Mouse (Mus musculus): Measurements from ENCODE around the gene Narfl. TPM values are rescaled to one million over a fixed set of nuclear protein-coding genes. Genes with fewer than 3 reads are reported as not detected.

Gene Narfl
- polyA plus RNA-seq, 1 experiment from 2014 or later: 23.8 TPM

GRCm38 (mm10) chr17:25825311-25825710 lies 51.7 kb downstream of the Narfl start:
- H3K4me1 ChIP-seq (ENCODE audit: insufficient read depth, low read depth, low read length): peaks cover 21% of the 10 kb centered on the region; the same call in 1 of the 2 replicates
- no peak overlapping the region for H3K9ac ChIP-seq (replicated peaks; ENCODE audit: low read depth)
- DNase-seq (ENCODE audit: low spot score) (no peak), ATAC-seq (no peak)
- H3K27ac ChIP-seq (ENCODE audit: low read length): no peak overlapping the region
- H3K9me3 ChIP-seq (ENCODE audit: low read length): no peaks in the 10 kb centered on the region
- WGBS: 86% methylated on average over 6 of the region's 6 CpGs
- no peak overlapping the region for H3K4me3 ChIP-seq (ENCODE audit: low read depth, low read length)
- no peaks in the 10 kb centered on the region for H3K27me3 ChIP-seq (replicated peaks; ENCODE audit: insufficient read depth, low read length)
- H3K36me3 ChIP-seq (ENCODE audit: insufficient read depth, low read length): 0 out of 2 replicates have a peak, but pooled peaks cover 6% of the 10 kb centered on the region
- no peak overlapping the region for H3K4me2 ChIP-seq (replicated peaks; ENCODE audit: low read depth, low read length)
- TF ChIP-seq EP300 (IDR thresholded peaks at IDR 0.05) (no peak), CTCF (IDR thresholded peaks at IDR 0.05) (no peak)

- WGBS: 95% methylated on average over 26 of the region's 27 CpGs
- ATAC-seq: no peak
- Histone ChIP-seq H3K9ac (replicated peaks; ENCODE audit: low read depth) (no peak overlapping the region), H3K27me3 (replicated peaks; ENCODE audit: insufficient read depth, low read length) (no peaks in the 10 kb centered on the region), H3K27ac (ENCODE audit: low read length) (no peak overlapping the region), H3K4me2 (replicated peaks; ENCODE audit: low read depth, low read length) (no peak overlapping the region), H3K36me3 (ENCODE audit: insufficient read depth, low read length) (0 out of 2 replicates have a peak, but pooled peaks cover 11% of the 10 kb centered on the region), H3K9me3 (ENCODE audit: low read length) (no peaks in the 10 kb centered on the region), H3K4me3 (ENCODE audit: low read depth, low read length) (no peak overlapping the region), H3K4me1 (ENCODE audit: insufficient read depth, low read depth, low read length) (peaks cover 22% of the 10 kb centered on the region; the same call in 1 of the 2 replicates)
- no peak for DNase-seq (ENCODE audit: low spot score)
- TF ChIP-seq EP300 (IDR thresholded peaks at IDR 0.05): no peak
- no peak for TF ChIP-seq CTCF (IDR thresholded peaks at IDR 0.05)
These were observed 52.5 kb downstream of the Narfl start for GRCm38 (mm10) chr17:25825984-25826570.

GRCm38 (mm10) chr17:25827011-25827410 lies 53.4 kb downstream of the Narfl start:
- H3K9ac ChIP-seq (replicated peaks; ENCODE audit: low read depth): no peak overlapping the region
- no peak overlapping the region for H3K4me3 ChIP-seq (ENCODE audit: low read depth, low read length)
- TF ChIP-seq CTCF (IDR thresholded peaks at IDR 0.05) (no peak), EP300 (IDR thresholded peaks at IDR 0.05) (no peak)
- ATAC-seq (no peak), DNase-seq (ENCODE audit: low spot score) (no peak)
- 0 out of 2 replicates have a peak, but pooled peaks cover 11% of the 10 kb centered on the region for H3K36me3 ChIP-seq (ENCODE audit: insufficient read depth, low read length)
- 92% methylated on average over 13 of the region's 13 CpGs for WGBS
- no peak overlapping the region for H3K27ac ChIP-seq (ENCODE audit: low read length)
- H3K27me3 ChIP-seq (replicated peaks; ENCODE audit: insufficient read depth, low read length): no peaks in the 10 kb centered on the region
- H3K9me3 ChIP-seq (ENCODE audit: low read length): no peaks in the 10 kb centered on the region
- H3K4me1 ChIP-seq (ENCODE audit: insufficient read depth, low read depth, low read length): peaks cover 32% of the 10 kb centered on the region
- H3K4me2 ChIP-seq (replicated peaks; ENCODE audit: low read depth, low read length): no peak overlapping the region

- WGBS: 90% methylated on average over 22 of the region's 22 CpGs
- TF ChIP-seq EP300 (IDR thresholded peaks at IDR 0.05) (no peak), CTCF (IDR thresholded peaks at IDR 0.05) (no peak)
- Histone ChIP-seq H3K4me1 (ENCODE audit: insufficient read depth, low read depth, low read length) (peaks cover 35% of the 10 kb centered on the region), H3K27ac (ENCODE audit: low read length) (no peak overlapping the region; the same call in 1 of the 2 replicates), H3K4me2 (replicated peaks; ENCODE audit: low read depth, low read length) (no peak overlapping the region), H3K9ac (replicated peaks; ENCODE audit: low read depth) (no peak overlapping the region), H3K27me3 (replicated peaks; ENCODE audit: insufficient read depth, low read length) (no peaks in the 10 kb centered on the region), H3K4me3 (ENCODE audit: low read depth, low read length) (no peak overlapping the region), H3K36me3 (ENCODE audit: insufficient read depth, low read length) (0 out of 2 replicates have a peak, but pooled peaks cover 11% of the 10 kb centered on the region), H3K9me3 (ENCODE audit: low read length) (no peaks in the 10 kb centered on the region)
- DNase-seq (ENCODE audit: low spot score): no peak
- ATAC-seq: no peak
These were observed 54.1 kb downstream of the Narfl start for GRCm38 (mm10) chr17:25827546-25828222.

- Histone ChIP-seq H3K4me3 (ENCODE audit: low read depth, low read length) (peak overlapping the region; percentile 52; the same call in 1 of the 2 replicates), H3K9me3 (ENCODE audit: low read length) (no peaks in the 10 kb centered on the region), H3K9ac (replicated peaks; ENCODE audit: low read depth) (0 out of 2 replicates have a peak overlapping the region, but pooled peaks have one; percentile 8), H3K27me3 (replicated peaks; ENCODE audit: insufficient read depth, low read length) (no peaks in the 10 kb centered on the region), H3K4me2 (replicated peaks; ENCODE audit: low read depth, low read length) (peak overlapping the region; percentile 85), H3K27ac (ENCODE audit: low read length) (no peak overlapping the region; the same call in 1 of the 2 replicates), H3K4me1 (ENCODE audit: insufficient read depth, low read depth, low read length) (peaks cover 35% of the 10 kb centered on the region), H3K36me3 (ENCODE audit: insufficient read depth, low read length) (0 out of 2 replicates have a peak, but pooled peaks cover 11% of the 10 kb centered on the region)
- WGBS: 72% methylated on average over 8 of the region's 8 CpGs
- DNase-seq (ENCODE audit: low spot score) (no peak), ATAC-seq (no peak)
- TF ChIP-seq CTCF (IDR thresholded peaks at IDR 0.05) (no peak), EP300 (IDR thresholded peaks at IDR 0.05) (no peak)
These were observed 54.6 kb downstream of the Narfl start for GRCm38 (mm10) chr17:25828223-25828594.

- peak within 1 kb of the TSS; percentile 85 for H3K4me2 ChIP-seq (replicated peaks; ENCODE audit: low read depth, low read length)
- 0 out of 2 replicates have a peak, but pooled peaks cover 11% of the 10 kb centered on the region for H3K36me3 ChIP-seq (ENCODE audit: insufficient read depth, low read length)
- H3K9ac ChIP-seq (replicated peaks; ENCODE audit: low read depth): peak within 1 kb of the TSS; percentile 50
- H3K27me3 ChIP-seq (replicated peaks; ENCODE audit: insufficient read depth, low read length): no peaks in the 10 kb centered on the region
- no peaks in the 10 kb centered on the region for H3K9me3 ChIP-seq (ENCODE audit: low read length)
- ATAC-seq (peak; percentile 13), DNase-seq (ENCODE audit: low spot score) (peak; percentile 87)
- peak within 1 kb of the TSS; percentile 52 for H3K4me3 ChIP-seq (ENCODE audit: low read depth, low read length)
- 1% methylated on average over 32 of the region's 32 CpGs for WGBS
- peak within 1 kb of the TSS; percentile 86 for H3K27ac ChIP-seq (ENCODE audit: low read length)
- TF ChIP-seq EP300 (IDR thresholded peaks at IDR 0.05): no peak
- TF ChIP-seq CTCF (IDR thresholded peaks at IDR 0.05): peak; percentile 60
- H3K4me1 ChIP-seq (ENCODE audit: insufficient read depth, low read depth, low read length): peaks cover 35% of the 10 kb centered on the region
These were observed 55.4 kb downstream of the Narfl start, which contains the start of gene Jmjd8 for GRCm38 (mm10) chr17:25828712-25829557. Gene Jmjd8 (plus strand): TSS chr17:25828867.
